Mouse (Mus musculus): ENCODE results near the gene Ffar2.

Ffar2 gene

DNA sequence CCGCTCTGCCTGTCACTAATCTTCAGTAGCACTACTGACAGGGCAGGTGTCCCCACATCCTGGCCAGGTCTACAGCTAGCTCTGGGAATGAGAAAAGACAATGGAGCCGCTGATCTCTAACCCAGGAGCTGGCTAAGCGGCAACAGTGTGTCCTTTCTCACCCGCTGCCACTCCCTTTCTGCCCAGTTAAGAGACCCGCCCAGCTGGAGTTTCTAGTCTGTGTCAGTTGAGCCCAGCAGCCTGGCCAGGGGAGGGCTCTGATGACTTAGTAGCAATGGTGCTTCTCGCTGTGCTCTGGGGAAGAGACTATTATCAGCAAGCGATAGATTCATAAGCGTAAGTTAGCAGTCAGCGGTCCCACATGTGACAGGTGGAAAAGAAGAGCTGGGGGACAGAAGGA, 54.3 kb downstream of the Ffar2 start:
- DNase-seq (ENCODE audit: low spot score in 2 of 2): no peak

Data from thymus, postnatal 10 days (tissue).